Mouse (Mus musculus) left cerebral cortex, adult 2 months (tissue): ENCODE data around the gene Abca13. TPM values are rescaled to one million over a fixed set of nuclear protein-coding genes. Genes with fewer than 3 reads are reported as not detected.
"Not testable (repeated sequence)": the region's sequence is repeated elsewhere in the genome, so short reads cannot be mapped to it uniquely, and the experiment has no call there.

ENCODE experiments used
- DNase-seq, 2 experiments: peaks; one replicate each; pipeline ENCODE4 v3.0.0; 2021 to 2022; ENCODE audit warnings: low spot score in 2 of 2, mixed read lengths in 1 of 2; ENCODE audit errors: extremely low spot score in 1 of 2
- H3K27ac ChIP-seq: fragments of 200-600 bp; 2 replicates; pipeline ENCODE4 v1.8.1; 2022
- H3K4me3 ChIP-seq: fragments of 200-600 bp; 2 replicates; pipeline ENCODE4 v1.8.1; 2022
- CTCF ChIP-seq: fragments of 200-600 bp; IDR thresholded peaks from 2 replicates; pipeline ENCODE4 v1.8.1; 2022; ENCODE audit warnings: antibody characterized with exemption, mild to moderate bottlenecking, moderate library complexity
- intact Hi-C: fragments of 180-260 bp; cut with DNase I; formaldehyde crosslinking; loops from one replicate; pipeline ENCODE4 v1.15.1; 2025
- total RNA-seq, 2 experiments: library from RNA; stranded (reverse); gene quantifications; 2 replicates each; pipeline ENCODE4 v1.2.3; 2021

The Abca13 gene
- total RNA-seq, 2 experiments from 2014 or later, result 0.05 to 0.07 TPM

- DNase-seq, result no peak
Measured at GRCm38 (mm10) chr11:9316545-9316944, 124.8 kb downstream of the Abca13 start.

GRCm38 (mm10) chr11:9317076-9317929 is 125.6 kb downstream of the Abca13 start:
- TF ChIP-seq CTCF, result peak; percentile 93
- Histone ChIP-seq H3K27ac (no peak overlapping the region), H3K4me3 (no peak overlapping the region)
- intact Hi-C loops, result loop anchor here (1.0 kb wide), 2 partner anchors 1814 to 1906 kb away; no protein-coding TSS in a partner anchor
- peak; percentile 75 to 76 for DNase-seq

More at GRCm38 (mm10) chr11:9316545-9316944, 124.8 kb downstream of the Abca13 start:
- Histone ChIP-seq H3K27ac (no peak overlapping the region), H3K4me3 (no peak overlapping the region)
- intact Hi-C loops, result no loop called here
- no peak for TF ChIP-seq CTCF

- TF ChIP-seq CTCF, result no peak
- no peak overlapping the region for H3K27ac ChIP-seq
- DNase-seq, result no peak
- H3K4me3 ChIP-seq, result no peak overlapping the region
- intact Hi-C loops, result no loop called here
Measured at GRCm38 (mm10) chr11:9338151-9338550, 146.4 kb downstream of the Abca13 start.

GRCm38 (mm10) chr11:9347724-9348123 is 156.0 kb downstream of the Abca13 start:
- no peak overlapping the region for H3K4me3 ChIP-seq
- DNase-seq, result peak; percentile 8 to 13
- peak; percentile 55 for TF ChIP-seq CTCF
- H3K27ac ChIP-seq, result no peak overlapping the region
- intact Hi-C loops, result no loop called here

GRCm38 (mm10) chr11:9373160-9373559 is 181.4 kb downstream of the Abca13 start:
- intact Hi-C loops, result no loop called here
- Histone ChIP-seq H3K4me3 (no peak overlapping the region), H3K27ac (no peak overlapping the region)
- no peak for DNase-seq
- no peak for TF ChIP-seq CTCF

GRCm38 (mm10) chr11:9374426-9374825 is 182.7 kb downstream of the Abca13 start:
- intact Hi-C loops, result not testable (repeated sequence)

GRCm38 (mm10) chr11:9388520-9388919 is 196.8 kb downstream of the Abca13 start:
- intact Hi-C loops, result no loop called here
- no peak for TF ChIP-seq CTCF

More at GRCm38 (mm10) chr11:9374426-9374825, 182.7 kb downstream of the Abca13 start:
- DNase-seq, H3K27ac ChIP-seq, H3K4me3 ChIP-seq: not testable (repeated sequence)

GRCm38 (mm10) chr11:9416946-9417345 is 225.2 kb downstream of the Abca13 start:
- no peak for DNase-seq
- H3K27ac ChIP-seq, result no peak overlapping the region
- TF ChIP-seq CTCF, result no peak
- no peak overlapping the region for H3K4me3 ChIP-seq
- intact Hi-C loops, result no loop called here

More at GRCm38 (mm10) chr11:9388520-9388919, 196.8 kb downstream of the Abca13 start:
- Histone ChIP-seq H3K27ac (no peak overlapping the region), H3K4me3 (no peak overlapping the region)
- no peak for DNase-seq

- no peak for DNase-seq
- Histone ChIP-seq H3K4me3 (no peak overlapping the region), H3K27ac (no peak overlapping the region)
- no peak for TF ChIP-seq CTCF
- intact Hi-C loops, result no loop called here
Measured at GRCm38 (mm10) chr11:9420205-9420604, 228.5 kb downstream of the Abca13 start.

- intact Hi-C loops, result no loop called here
- H3K27ac ChIP-seq, result no peak overlapping the region
- no peak for TF ChIP-seq CTCF
- no peak for DNase-seq
- no peak overlapping the region for H3K4me3 ChIP-seq
Measured at GRCm38 (mm10) chr11:9427411-9427810, 235.7 kb downstream of the Abca13 start.

- Histone ChIP-seq H3K27ac (no peak overlapping the region), H3K4me3 (no peak overlapping the region)
- no peak for DNase-seq
- intact Hi-C loops, result no loop called here
- TF ChIP-seq CTCF, result no peak
Measured at GRCm38 (mm10) chr11:9432807-9433206, 241.1 kb downstream of the Abca13 start.

GRCm38 (mm10) chr11:9436617-9437016 is 244.9 kb downstream of the Abca13 start:
- no peak for DNase-seq
- intact Hi-C loops, result no loop called here
- TF ChIP-seq CTCF, result no peak
- Histone ChIP-seq H3K27ac (no peak overlapping the region), H3K4me3 (no peak overlapping the region)

- Histone ChIP-seq H3K27ac (no peak overlapping the region), H3K4me3 (no peak overlapping the region)
- no peak for TF ChIP-seq CTCF
- intact Hi-C loops, result no loop called here
- DNase-seq, result no peak
Measured at GRCm38 (mm10) chr11:9439781-9440180, 248.0 kb downstream of the Abca13 start.
